In genomic region chr6:114874138-114874928, GRCm38 (mm10) we compare ENCODE assay signal across 8 mouse cellular contexts.
DNase-seq lines count a peak whose midpoint lies in the region; ATAC-seq lines count a peak whose summit lies in the region.

No protein-coding gene starts in this region.

- H3K4me2 ChIP-seq in embryonic facial prominence, embryonic 13.5 days, result peak overlapping the region; percentile 63
- H3K4me2 ChIP-seq in hindbrain, embryonic 14.5 days (replicated peaks), result peak overlapping the region; percentile 54
- H3K4me2 ChIP-seq in neural tube, embryonic 11.5 days (ENCODE audit: low read depth), result peak overlapping the region; percentile 51

- peak; percentile 7 for ATAC-seq in CD4-positive, CD25-positive, alpha-beta regulatory T cell, adult 4 months
- ATAC-seq in embryonic facial prominence, embryonic 13.5 days (ENCODE audit: insufficient number of reproducible peaks, insufficient read depth, low FRiP score, low TSS enrichment, low read depth), result peak; percentile 26
- peak; percentile 42; the same call in 1 of the 2 replicates for ATAC-seq in hindbrain, embryonic 14.5 days (ENCODE audit: low FRiP score)
- ATAC-seq in neural tube, embryonic 11.5 days (ENCODE audit: insufficient read depth, low FRiP score, low TSS enrichment), result peak; percentile 58

- peak overlapping the region; percentile 34 for H3K4me3 ChIP-seq in embryonic facial prominence, embryonic 13.5 days
- peak overlapping the region; percentile 26 for H3K4me3 ChIP-seq in hindbrain, embryonic 14.5 days (replicated peaks; ENCODE audit: low read length)
- peak overlapping the region; percentile 32 for H3K4me3 ChIP-seq in neural tube, embryonic 11.5 days (ENCODE audit: low read depth, low read length)

- DNase-seq in adrenal gland, postnatal 14 days, result peak; percentile 68
- DNase-seq in adrenal gland, adult 18-20 months (ENCODE audit: low spot score in 2 of 2), result no peak
- peak; percentile 46 for DNase-seq in hindbrain, embryonic 14.5 days (ENCODE audit: low spot score)
- peak; percentile 31 for DNase-seq in liver
- peak; percentile 49 for DNase-seq in neural tube, embryonic 11.5 days (ENCODE audit: low spot score)
- DNase-seq in layer of hippocampus, adult 9-10 months (ENCODE audit: low spot score), result no peak

- peaks cover 21% of the 10 kb centered on the region; the same call in 1 of the 2 replicates for H3K36me3 ChIP-seq in embryonic facial prominence, embryonic 13.5 days
- no peaks in the 10 kb centered on the region for H3K36me3 ChIP-seq in hindbrain, embryonic 14.5 days (replicated peaks; ENCODE audit: control insufficient read depth, insufficient read depth)
- no peaks in the 10 kb centered on the region for H3K36me3 ChIP-seq in neural tube, embryonic 11.5 days (ENCODE audit: control insufficient read depth, insufficient read depth, low read length)

- no peaks in the 10 kb centered on the region for H3K27me3 ChIP-seq in embryonic facial prominence, embryonic 13.5 days
- H3K27me3 ChIP-seq in hindbrain, embryonic 14.5 days (ENCODE audit: control insufficient read depth, insufficient read depth, low read length), result no peaks in the 10 kb centered on the region
- no peaks in the 10 kb centered on the region for H3K27me3 ChIP-seq in neural tube, embryonic 11.5 days (ENCODE audit: control insufficient read depth, insufficient read depth, low read length)

- H3K9me3 ChIP-seq in embryonic facial prominence, embryonic 13.5 days, result no peaks in the 10 kb centered on the region
- H3K9me3 ChIP-seq in hindbrain, embryonic 14.5 days (ENCODE audit: control insufficient read depth, low read length), result no peaks in the 10 kb centered on the region
- H3K9me3 ChIP-seq in neural tube, embryonic 11.5 days (ENCODE audit: control insufficient read depth, low read length), result no peaks in the 10 kb centered on the region

- 4% methylated on average over 19 of the region's 19 CpGs for WGBS in embryonic facial prominence, embryonic 13.5 days
- 8% methylated on average over 19 of the region's 19 CpGs for WGBS in hindbrain, embryonic 14.5 days
- WGBS in neural tube, embryonic 11.5 days, result 8% methylated on average over 19 of the region's 19 CpGs

- H3K9ac ChIP-seq in embryonic facial prominence, embryonic 13.5 days, result peak overlapping the region; percentile 66
- peak overlapping the region; percentile 57 for H3K9ac ChIP-seq in hindbrain, embryonic 14.5 days
- peak overlapping the region; percentile 53 for H3K9ac ChIP-seq in neural tube, embryonic 11.5 days (ENCODE audit: low read length)

- H3K4me1 ChIP-seq in embryonic facial prominence, embryonic 13.5 days, result peaks cover 99% of the 10 kb centered on the region
- peaks cover 68% of the 10 kb centered on the region for H3K4me1 ChIP-seq in hindbrain, embryonic 14.5 days (replicated peaks; ENCODE audit: control insufficient read depth, insufficient read depth, low read length)
- peaks cover 53% of the 10 kb centered on the region for H3K4me1 ChIP-seq in neural tube, embryonic 11.5 days (ENCODE audit: control insufficient read depth, insufficient read depth, low read length)

- peak overlapping the region; percentile 95 for H3K27ac ChIP-seq in embryonic facial prominence, embryonic 13.5 days
- peak overlapping the region; percentile 92 for H3K27ac ChIP-seq in hindbrain, embryonic 14.5 days
- peak overlapping the region; percentile 93 for H3K27ac ChIP-seq in neural tube, embryonic 11.5 days (ENCODE audit: low read depth, low read length)

Comparison
In these comparisons a context has a peak if more than half of its experiments do, and no peak if none do; other contexts are left out.
1. DNase-seq: peak in adrenal gland, postnatal 14 days (single experiment), hindbrain, embryonic 14.5 days (single experiment), liver (single experiment) and neural tube, embryonic 11.5 days (single experiment); none in adrenal gland, adult 18-20 months (0 of 2) and layer of hippocampus, adult 9-10 months (single experiment).
2. ATAC-seq: peak in every context shown above with its lines; median percentile 58 in neural tube, embryonic 11.5 days; 42 in hindbrain, embryonic 14.5 days; 26 in embryonic facial prominence, embryonic 13.5 days; 7 in CD4-positive, CD25-positive, alpha-beta regulatory T cell, adult 4 months.
3. Peak in every context shown above with its lines, with median percentiles within 50 percentile points of each other: H3K27ac ChIP-seq, H3K4me2 ChIP-seq, H3K4me3 ChIP-seq and H3K9ac ChIP-seq.